Comparison of ENCODE assay signal across 23 mouse cellular contexts in the genomic region with DNA sequence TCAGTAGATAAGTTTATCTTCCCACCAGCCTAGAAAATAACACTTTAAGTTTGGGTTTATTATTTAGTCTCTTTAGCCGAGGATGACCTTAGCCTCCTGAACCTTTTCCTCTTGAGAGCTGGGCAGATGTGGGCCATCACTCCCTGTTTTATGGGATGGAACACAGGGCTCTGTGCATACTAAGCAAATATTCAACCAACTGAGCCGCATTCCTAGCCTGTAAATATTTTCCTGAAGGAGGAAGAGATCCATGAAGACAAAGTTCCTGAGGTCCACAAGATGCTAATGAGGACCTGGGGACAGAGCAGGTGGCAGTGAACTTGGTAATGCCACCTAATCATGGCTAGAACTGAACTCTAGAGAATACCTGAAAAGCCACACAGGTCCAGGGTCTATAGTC. TPM values are rescaled to one million over a fixed set of nuclear protein-coding genes. Genes with fewer than 3 reads are reported as not detected.
DNase-seq lines count a peak whose midpoint lies in the region; ATAC-seq and TF ChIP-seq lines count a peak whose summit lies in the region.
"Had no signal": no experiment of that assay in that cellular context is flagged by ENCODE, and none has a peak within 500 bp of the region (broad histone marks: within the 10 kb centered on the region; RNA-seq: fewer than 3 reads in every experiment).

No protein-coding gene starts in this region.

- WGBS in intestine, embryonic 16.5 days = 26% methylated on average over 2 of the region's 2 CpGs
- WGBS in intestine, embryonic 15.5 days = 27% methylated on average over 2 of the region's 2 CpGs
- WGBS in kidney, embryonic 15.5 days = 18% methylated on average over 2 of the region's 2 CpGs
- 87% methylated on average over 2 of the region's 2 CpGs for WGBS in hindbrain, postnatal 0 days

- H3K27me3 ChIP-seq in intestine, embryonic 16.5 days (replicated peaks; ENCODE audit: control insufficient read depth, insufficient read depth, low read length) = no peaks in the 10 kb centered on the region
- no peaks in the 10 kb centered on the region for H3K27me3 ChIP-seq in intestine, embryonic 15.5 days (replicated peaks)
- no peaks in the 10 kb centered on the region for H3K27me3 ChIP-seq in kidney, embryonic 15.5 days
- no peaks in the 10 kb centered on the region for H3K27me3 ChIP-seq in hindbrain, postnatal 0 days (ENCODE audit: insufficient read depth, low read length)
- H3K27me3 ChIP-seq: embryonic facial prominence, embryonic 15.5 days; heart, embryonic 12.5 days had no signal

- peaks cover 7% of the 10 kb centered on the region for H3K4me1 ChIP-seq in intestine, embryonic 16.5 days (ENCODE audit: control insufficient read depth, insufficient read depth, low read length)
- H3K4me1 ChIP-seq in intestine, embryonic 15.5 days (replicated peaks) = peaks cover 20% of the 10 kb centered on the region
- H3K4me1 ChIP-seq in kidney, embryonic 15.5 days = peaks cover 27% of the 10 kb centered on the region
- H3K4me1 ChIP-seq in hindbrain, postnatal 0 days (ENCODE audit: insufficient read depth, low read length) = no peaks in the 10 kb centered on the region
- H3K4me1 ChIP-seq: embryonic facial prominence, embryonic 15.5 days; forebrain, embryonic 10.5 days; hindbrain, embryonic 10.5 days had no signal

- H3K4me3 ChIP-seq in intestine, embryonic 16.5 days (ENCODE audit: low read length) = no peak overlapping the region
- H3K4me3 ChIP-seq in intestine, embryonic 15.5 days (replicated peaks) = no peak overlapping the region
- no peak overlapping the region for H3K4me3 ChIP-seq in kidney, embryonic 15.5 days (replicated peaks)
- H3K4me3 ChIP-seq in hindbrain, postnatal 0 days (ENCODE audit: low read length) = no peak overlapping the region
- H3K4me3 ChIP-seq: embryonic facial prominence, embryonic 15.5 days; erythroblast, embryonic 14.5 days; forebrain, embryonic 10.5 days; gastrocnemius, adult 2 months; heart, embryonic 12.5 days; hindbrain, embryonic 10.5 days had no signal

- no peaks in the 10 kb centered on the region for H3K36me3 ChIP-seq in intestine, embryonic 16.5 days (ENCODE audit: control insufficient read depth, insufficient read depth, low read length)
- no peaks in the 10 kb centered on the region for H3K36me3 ChIP-seq in intestine, embryonic 15.5 days
- H3K36me3 ChIP-seq in kidney, embryonic 15.5 days = no peaks in the 10 kb centered on the region
- H3K36me3 ChIP-seq in hindbrain, postnatal 0 days (ENCODE audit: insufficient read depth, low read length) = no peaks in the 10 kb centered on the region
- H3K36me3 ChIP-seq: embryonic facial prominence, embryonic 15.5 days; forebrain, embryonic 10.5 days; G1E; heart, embryonic 12.5 days; hindbrain, embryonic 10.5 days had no signal

- no peak for TF ChIP-seq CTCF in hindbrain, postnatal 0 days (IDR thresholded peaks at IDR 0.05; ENCODE audit: low read depth)

- H3K9ac ChIP-seq in intestine, embryonic 16.5 days (ENCODE audit: low read depth, low read length) = no peak overlapping the region
- no peak overlapping the region for H3K9ac ChIP-seq in intestine, embryonic 15.5 days
- H3K9ac ChIP-seq in kidney, embryonic 15.5 days = no peak overlapping the region
- H3K9ac ChIP-seq in hindbrain, postnatal 0 days (replicated peaks; ENCODE audit: low read length) = no peak overlapping the region
- H3K9ac ChIP-seq: embryonic facial prominence, embryonic 15.5 days; heart, embryonic 12.5 days had no signal

- H3K4me2 ChIP-seq in intestine, embryonic 16.5 days (ENCODE audit: low read depth, low read length) = no peak overlapping the region
- no peak overlapping the region for H3K4me2 ChIP-seq in intestine, embryonic 15.5 days (replicated peaks)
- no peak overlapping the region for H3K4me2 ChIP-seq in kidney, embryonic 15.5 days
- no peak overlapping the region for H3K4me2 ChIP-seq in hindbrain, postnatal 0 days (ENCODE audit: low read depth, low read length)
- H3K4me2 ChIP-seq: embryonic facial prominence, embryonic 15.5 days; heart, embryonic 12.5 days had no signal

- H3K9me3 ChIP-seq in intestine, embryonic 16.5 days (ENCODE audit: control insufficient read depth, low read length) = no peaks in the 10 kb centered on the region
- H3K9me3 ChIP-seq in intestine, embryonic 15.5 days = no peaks in the 10 kb centered on the region
- H3K9me3 ChIP-seq in kidney, embryonic 15.5 days (replicated peaks) = no peaks in the 10 kb centered on the region
- H3K9me3 ChIP-seq in hindbrain, postnatal 0 days (ENCODE audit: low read length) = no peaks in the 10 kb centered on the region
- H3K9me3 ChIP-seq: embryonic facial prominence, embryonic 15.5 days; forebrain, embryonic 10.5 days; G1E; heart, embryonic 12.5 days; hindbrain, embryonic 10.5 days had no signal

- ATAC-seq in intestine, embryonic 16.5 days = peak; percentile 38; the same call in 1 of the 2 replicates
- ATAC-seq in intestine, embryonic 15.5 days = no peak
- peak; percentile 71 for ATAC-seq in kidney, embryonic 15.5 days (replicated peaks; ENCODE audit: low FRiP score)
- no peak for ATAC-seq in hindbrain, postnatal 0 days
- ATAC-seq: CD4-positive, CD25-positive, alpha-beta regulatory T cell, adult 4 months; forebrain, embryonic 14.5 days had no signal

- H3K27ac ChIP-seq in intestine, embryonic 16.5 days (ENCODE audit: low read length) = no peak overlapping the region
- H3K27ac ChIP-seq in intestine, embryonic 15.5 days = no peak overlapping the region
- peak overlapping the region; percentile 65 for H3K27ac ChIP-seq in kidney, embryonic 15.5 days
- H3K27ac ChIP-seq in hindbrain, postnatal 0 days = no peak overlapping the region
- H3K27ac ChIP-seq: embryonic facial prominence, embryonic 15.5 days; forebrain, embryonic 10.5 days; gastrocnemius, adult 2 months; hindbrain, embryonic 10.5 days had no signal

- DNase-seq in kidney, postnatal 14 days = peak; percentile 62
- DNase-seq in hindbrain, postnatal 0 days (ENCODE audit: low spot score) = no peak
- DNase-seq in adrenal gland, adult 18-20 months (ENCODE audit: low spot score in 2 of 2) = no peak
- no peak for DNase-seq in layer of hippocampus, adult 11-12 months (ENCODE audit: low spot score)
- DNase-seq: adrenal gland, postnatal 10 days; B cell, adult 2 months; cerebellum, adult 11 months; cerebellum, adult 8-10 months; cerebellum, postnatal 14 days; embryo, embryonic 11 days; gastrocnemius, adult 2 months; gastrocnemius, postnatal 25 days had no signal

RNA-seq across cellular contexts. Expression of gene Mrvi1, which starts 9.5 kb away (rescaled TPM):
- polyA plus RNA-seq in intestine, embryonic 16.5 days (2015; fragmentation: Nextera tagmentation; extraction: Ambion mirVana) = 12.0 and 13.0 TPM in 2 replicates
- polyA plus RNA-seq in intestine, embryonic 15.5 days (2015; fragmentation: Nextera tagmentation; extraction: Ambion mirVana) = 15.0 and 16.9 TPM in 2 replicates
- polyA plus RNA-seq in kidney, embryonic 15.5 days (2015; fragmentation: Nextera tagmentation; extraction: Ambion mirVana) = 11.1 and 15.8 TPM in 2 replicates
- 1.8 and 3.3 TPM in 2 replicates for total RNA-seq in hindbrain, postnatal 0 days (2014; rRNA removed)
- 0.78 and 0.95 TPM in 2 replicates for polyA plus RNA-seq in hindbrain, postnatal 0 days (2015; fragmentation: Nextera tagmentation; extraction: Ambion mirVana)
- 10 to 100 TPM; 11.5 to 12.8 TPM for total RNA-seq in adrenal gland, adult 18-20 months (2021)

RNA-seq across cellular contexts. Expression of gene Ctr9, which starts 56.0 kb away (rescaled TPM):
- polyA plus RNA-seq in intestine, embryonic 16.5 days (2015; fragmentation: Nextera tagmentation; extraction: Ambion mirVana) = 45.1 and 48.7 TPM in 2 replicates
- 51.3 and 54.6 TPM in 2 replicates for polyA plus RNA-seq in intestine, embryonic 15.5 days (2015; fragmentation: Nextera tagmentation; extraction: Ambion mirVana)
- 71.6 and 78.1 TPM in 2 replicates for polyA plus RNA-seq in kidney, embryonic 15.5 days (2015; fragmentation: Nextera tagmentation; extraction: Ambion mirVana)
- total RNA-seq in hindbrain, postnatal 0 days (2014; rRNA removed) = 33.6 and 42.3 TPM in 2 replicates
- polyA plus RNA-seq in hindbrain, postnatal 0 days (2015; fragmentation: Nextera tagmentation; extraction: Ambion mirVana) = 57.6 and 60.0 TPM in 2 replicates
- total RNA-seq in adrenal gland, adult 18-20 months (2021) = 10 to 100 TPM; 44.4 to 48.3 TPM

Comparison
In these comparisons a context has a peak if more than half of its experiments do, and no peak if none do; other contexts are left out.
1. ATAC-seq: peak in intestine, embryonic 16.5 days (single experiment) and kidney, embryonic 15.5 days (single experiment); none in intestine, embryonic 15.5 days (single experiment) and hindbrain, postnatal 0 days (single experiment).